Mouse (Mus musculus): Measurements from ENCODE around the gene Jun.

DNA sequence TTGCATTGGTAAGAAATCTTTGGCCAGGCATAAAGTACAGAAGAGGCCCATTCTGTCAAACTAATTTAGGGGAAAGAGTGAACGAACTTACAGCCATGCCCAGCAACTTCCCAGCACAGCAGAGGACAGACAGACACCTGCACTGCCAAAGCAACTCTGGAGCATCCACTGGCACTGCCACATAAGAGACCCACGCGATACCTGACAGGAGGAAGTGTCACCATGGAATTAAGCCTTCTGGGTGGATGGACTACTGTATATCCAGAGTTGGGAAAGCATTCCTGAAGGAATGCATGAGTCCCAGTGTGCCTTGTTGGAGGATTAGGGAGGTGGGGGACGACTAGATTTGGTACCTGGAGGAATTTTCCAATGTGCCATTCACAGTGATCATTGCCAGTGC lies 39.5 kb upstream of the Jun start:
- TF ChIP-seq GATA1 (IDR thresholded peaks at IDR 0.05; ENCODE audit: low read length) (no peak), TAL1 (IDR thresholded peaks at IDR 0.05; ENCODE audit: low read length) (no peak)
